Mouse (Mus musculus) T-cell, adult 2 months (primary cell): ENCODE measurements around the gene Cyp2c66.
"Not testable (repeated sequence)": the region's sequence is repeated elsewhere in the genome, so short reads cannot be mapped to it uniquely, and the experiment has no call there.

Source experiments
- DNase-seq: peaks from one replicate; pipeline ENCODE4 v3.0.0; 2022; ENCODE audit warnings: low spot score

Cyp2c66 gene

DNA sequence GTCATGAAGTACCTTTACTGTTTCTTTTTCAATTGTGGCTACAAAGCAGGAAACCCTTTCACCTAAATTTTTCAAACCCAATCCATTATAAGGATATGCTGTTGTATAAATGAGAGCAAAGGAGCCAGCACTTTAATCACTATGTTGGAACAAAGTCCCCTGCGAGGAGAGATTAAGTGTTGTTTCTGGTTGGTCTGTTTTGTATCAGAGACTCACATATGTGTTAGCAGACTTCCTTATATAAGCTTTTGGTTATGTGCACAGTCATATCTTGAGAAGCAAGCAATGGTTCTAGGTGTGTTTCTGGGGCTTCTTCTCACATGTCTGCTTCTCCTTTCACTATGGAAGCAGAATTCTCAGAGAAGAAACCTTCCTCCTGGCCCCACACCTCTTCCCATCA, at the start of gene Cyp2c66:
Gene Cyp2c66 (plus strand): TSS at position 255 of the 400 bp plus-strand sequence.
- DNase-seq: no peak

DNA sequence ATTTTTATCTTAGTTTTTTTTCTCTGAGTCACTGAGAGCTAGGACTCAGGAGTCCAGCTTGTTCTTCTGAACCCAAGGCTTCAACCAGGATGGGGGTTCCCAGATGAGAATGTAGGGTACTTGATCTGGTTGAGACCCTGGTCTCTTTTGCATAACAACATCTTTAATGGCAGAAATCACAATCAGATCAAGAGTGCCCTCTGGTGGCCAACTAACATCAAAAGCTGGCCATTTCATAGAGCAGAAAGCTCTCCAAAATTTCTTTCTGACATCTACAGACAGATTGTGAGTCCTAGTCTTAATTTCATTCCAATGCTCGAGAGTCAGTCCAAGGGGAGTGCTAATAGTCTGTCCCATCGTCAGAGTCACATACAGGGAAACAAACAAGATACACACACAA, 14.9 kb upstream of the Cyp2c66 start:
- not testable (repeated sequence) for DNase-seq

DNA sequence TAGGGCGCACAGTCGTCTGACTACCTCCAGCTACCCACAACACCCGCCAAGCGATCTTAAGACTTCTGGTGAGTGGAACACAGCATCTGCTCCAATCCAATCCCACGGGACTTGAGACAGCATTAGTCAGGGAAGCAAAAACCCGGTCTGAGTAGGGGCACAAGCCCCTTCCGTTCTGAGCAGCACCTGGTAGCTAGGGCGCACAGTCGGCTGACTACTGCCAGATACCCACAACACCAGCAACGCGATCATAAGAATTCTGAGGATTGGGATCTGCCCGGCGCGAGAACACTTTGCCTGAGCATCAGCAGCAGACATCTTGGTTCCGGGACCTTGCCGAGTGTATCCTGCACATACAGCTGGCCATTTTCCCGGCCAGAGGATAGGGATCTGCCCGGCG, 43.1 kb downstream of the Cyp2c66 start:
- not testable (repeated sequence) for DNase-seq
